Mouse (Mus musculus) heart, embryonic 15.5 days (tissue): ENCODE results near the gene Lrrc20. TPM values are rescaled to one million over a fixed set of nuclear protein-coding genes. Genes with fewer than 3 reads are reported as not detected.
"Not testable (repeated sequence)": the region's sequence is repeated elsewhere in the genome, so short reads cannot be mapped to it uniquely, and the experiment has no call there.

ENCODE experiments used
- ATAC-seq: fragments of 200-750 bp; cut with Nextera tagmentation; replicated peaks from 2 replicates; pipeline ENCODE4 v1.8.0; 2017; ENCODE audit warnings: low read depth, moderate TSS enrichment; ENCODE audit not compliant: insufficient number of reproducible peaks, insufficient read depth, low FRiP score
- H3K27ac ChIP-seq: fragments of 300-500 bp; sonication (generic); 2 replicates; pipeline ENCODE4 v1.5.1; 2015; ENCODE audit warnings: mild to moderate bottlenecking, inconsistent platforms
- H3K27me3 ChIP-seq: fragments of 300-500 bp; sonication (generic); 2 replicates; pipeline ENCODE4 v1.6.1; 2015; ENCODE audit warnings: inconsistent platforms
- H3K36me3 ChIP-seq: fragments of 300-500 bp; sonication (generic); 2 replicates; pipeline ENCODE4 v1.6.1; 2015; ENCODE audit warnings: mild to moderate bottlenecking, inconsistent platforms
- H3K4me1 ChIP-seq: fragments of 300-500 bp; sonication (generic); replicated peaks from 2 replicates; pipeline ENCODE4 v1.6.1; 2015; ENCODE audit warnings: inconsistent platforms
- H3K4me2 ChIP-seq: fragments of 300-500 bp; sonication (generic); 2 replicates; pipeline ENCODE4 v1.6.1; 2015; ENCODE audit warnings: inconsistent platforms, mild to moderate bottlenecking, moderate library complexity
- H3K4me3 ChIP-seq: fragments of 300-500 bp; sonication (generic); 2 replicates; pipeline ENCODE4 v1.5.1; 2015; ENCODE audit warnings: mild to moderate bottlenecking, inconsistent platforms
- H3K9ac ChIP-seq: fragments of 300-500 bp; sonication (generic); 2 replicates; pipeline ENCODE4 v1.6.1; 2015; ENCODE audit warnings: mild to moderate bottlenecking, inconsistent platforms
- H3K9me3 ChIP-seq: fragments of 300-500 bp; sonication (generic); replicated peaks from 2 replicates; pipeline ENCODE4 v1.6.1; 2016; ENCODE audit warnings: inconsistent platforms
- WGBS: fragments of 180-500 bp; shearing (Covaris S2); methylation state at CpG from one replicate; pipeline ENCODE4 v1.1.7; 2015; ENCODE audit warnings: mixed read lengths; 5-methylcytosine and 5-hydroxymethylcytosine counted together
- polyA plus RNA-seq: library from polyadenylated mRNA; unstranded; fragments of >200 nt; fragmentation: Nextera tagmentation; extraction: Ambion mirVana; gene quantifications from 2 replicates; pipeline ENCODE4 v1.2.1, GENCODE M21; 2015

Gene Lrrc20
- polyA plus RNA-seq, 1 experiment from 2014 or later: 10.4 TPM

- WGBS: 72% methylated on average over 9 of the region's 9 CpGs
- ATAC-seq: no peak
- Histone ChIP-seq H3K9me3 (no peaks in the 10 kb centered on the region), H3K27me3 (peaks cover 40% of the 10 kb centered on the region), H3K4me2 (no peak overlapping the region), H3K4me1 (peaks cover 6% of the 10 kb centered on the region), H3K4me3 (no peak overlapping the region), H3K9ac (no peak overlapping the region), H3K27ac (no peak overlapping the region), H3K36me3 (no peaks in the 10 kb centered on the region)
Measured at GRCm38 (mm10) chr10:61599556-61600114, 124.0 kb downstream of the Lrrc20 start.

DNA sequence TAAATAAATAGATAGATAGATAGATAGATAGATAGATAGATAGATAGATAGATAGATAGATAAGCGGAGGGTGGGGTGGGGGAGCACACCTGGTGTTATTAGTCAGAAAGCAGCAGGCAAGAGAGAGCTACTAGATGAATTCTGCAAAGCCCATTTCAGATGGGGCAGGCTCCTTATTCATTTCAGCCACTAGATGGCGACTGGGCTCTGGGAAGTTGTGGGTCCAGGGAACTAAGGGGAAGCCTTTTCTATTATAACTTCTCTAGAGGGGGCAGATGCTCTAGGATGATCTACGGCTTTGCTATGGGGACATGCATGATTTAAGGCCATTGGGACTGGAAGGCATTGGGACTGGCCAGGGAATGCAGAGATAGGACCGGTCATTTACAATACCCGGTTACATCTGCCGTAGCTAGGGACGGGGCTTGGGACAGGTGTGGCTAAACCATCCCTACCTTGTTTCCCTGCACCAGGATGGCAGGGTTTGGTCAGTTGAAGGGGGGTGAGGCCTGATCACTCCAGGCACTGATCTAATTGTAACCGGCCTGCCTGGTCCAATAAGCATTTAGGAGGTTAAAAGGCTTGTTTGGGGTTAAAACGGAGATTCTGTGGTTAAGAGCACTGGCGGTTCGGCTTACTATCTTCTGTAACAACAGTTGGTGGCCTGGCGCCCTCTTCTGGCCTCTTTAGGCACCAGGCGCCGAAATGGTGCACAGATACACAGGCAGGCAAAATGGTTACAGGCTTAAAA, 126.9 kb downstream of the Lrrc20 start:
- 10% methylated on average over 14 of the region's 14 CpGs for WGBS
- peaks cover 17% of the 10 kb centered on the region for H3K27me3 ChIP-seq
- no peak for ATAC-seq
- no peak overlapping the region for H3K4me3 ChIP-seq
- no peak overlapping the region for H3K27ac ChIP-seq
- H3K36me3 ChIP-seq: no peaks in the 10 kb centered on the region
- H3K9ac ChIP-seq: no peak overlapping the region
- H3K4me1 ChIP-seq: no peaks in the 10 kb centered on the region
- no peaks in the 10 kb centered on the region for H3K9me3 ChIP-seq
- peak overlapping the region; percentile 21 for H3K4me2 ChIP-seq

DNA sequence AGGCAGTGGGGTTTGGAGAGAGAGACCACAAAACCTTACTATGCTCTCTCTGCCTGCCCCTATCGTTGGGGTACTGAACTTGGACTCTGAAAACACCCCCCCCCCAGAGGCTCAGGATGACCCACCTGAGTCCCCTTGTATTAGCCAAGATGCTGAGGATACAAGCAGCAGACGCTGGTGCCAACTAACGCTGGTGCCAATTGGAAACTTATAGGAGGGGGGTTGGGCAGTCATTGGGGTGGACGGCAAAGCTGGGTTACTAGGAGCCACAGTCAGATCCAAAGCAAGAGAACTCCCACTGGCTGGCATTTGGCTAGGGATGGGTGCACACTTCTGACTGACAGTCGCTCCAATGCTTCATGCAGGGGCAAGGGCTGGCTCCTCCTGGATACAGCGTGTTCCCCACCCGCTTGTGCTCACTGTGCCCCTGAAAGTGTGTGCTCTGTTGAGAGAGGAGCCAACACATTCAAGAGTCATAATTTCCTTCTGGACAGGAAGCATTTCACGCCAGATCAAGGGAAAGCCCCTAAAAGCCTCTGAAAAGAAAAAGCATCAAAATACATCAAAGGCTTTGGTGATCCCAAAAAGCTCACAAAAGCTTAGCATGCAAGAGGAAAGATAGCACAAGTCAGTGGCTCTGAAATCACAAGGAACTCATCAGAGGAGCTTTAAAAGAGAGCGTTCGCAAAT, 128.9 kb downstream of the Lrrc20 start:
- 67% methylated on average over 10 of the region's 10 CpGs for WGBS
- no peak for ATAC-seq
- no peak overlapping the region for H3K4me3 ChIP-seq

DNA sequence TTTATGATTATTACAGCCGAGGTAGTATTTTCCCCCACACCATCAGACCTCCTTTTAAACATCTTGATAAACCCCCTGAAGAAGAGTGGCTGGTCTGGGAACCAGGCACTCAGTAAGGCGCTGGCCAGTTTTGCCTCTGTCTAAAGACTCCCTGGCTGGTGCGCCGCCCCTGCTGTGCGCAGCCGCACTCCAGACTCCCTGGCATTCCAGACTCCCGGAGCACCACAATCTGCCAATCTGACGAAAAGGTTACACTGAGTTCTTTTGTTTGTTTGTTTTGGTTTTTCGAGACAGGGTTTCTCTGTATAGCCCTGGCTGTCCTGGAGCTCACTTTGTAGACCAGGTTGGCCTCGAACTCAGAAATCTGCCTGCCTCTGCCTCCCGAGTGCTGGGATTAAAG, 129.8 kb downstream of the Lrrc20 start:
- H3K4me1 ChIP-seq, ATAC-seq, H3K36me3 ChIP-seq, H3K27me3 ChIP-seq, H3K9me3 ChIP-seq, H3K4me2 ChIP-seq, H3K27ac ChIP-seq, H3K4me3 ChIP-seq, H3K9ac ChIP-seq: not testable (repeated sequence)
- WGBS: 54% methylated on average over 11 of the region's 11 CpGs

More for the DNA sequence above, 128.9 kb downstream of the Lrrc20 start:
- Histone ChIP-seq H3K4me2 (no peak overlapping the region), H3K4me1 (no peaks in the 10 kb centered on the region), H3K36me3 (no peaks in the 10 kb centered on the region), H3K27me3 (peaks cover 3% of the 10 kb centered on the region; the same call in 1 of the 2 replicates), H3K9me3 (no peaks in the 10 kb centered on the region), H3K9ac (no peak overlapping the region), H3K27ac (no peak overlapping the region)

GRCm38 (mm10) chr10:61605851-61606250, 130.2 kb downstream of the Lrrc20 start:
- no peaks in the 10 kb centered on the region for H3K36me3 ChIP-seq
- H3K4me2 ChIP-seq: no peak overlapping the region
- H3K27me3 ChIP-seq: peaks cover 3% of the 10 kb centered on the region; the same call in 1 of the 2 replicates
- WGBS: 10% methylated on average over 8 of the region's 8 CpGs
- no peak overlapping the region for H3K4me3 ChIP-seq
- H3K9me3 ChIP-seq: no peaks in the 10 kb centered on the region
- ATAC-seq: no peak
- no peak overlapping the region for H3K27ac ChIP-seq
- no peak overlapping the region for H3K9ac ChIP-seq
- no peaks in the 10 kb centered on the region for H3K4me1 ChIP-seq

GRCm38 (mm10) chr10:61608233-61608632, 132.6 kb downstream of the Lrrc20 start:
- no peak overlapping the region for H3K27ac ChIP-seq

DNA sequence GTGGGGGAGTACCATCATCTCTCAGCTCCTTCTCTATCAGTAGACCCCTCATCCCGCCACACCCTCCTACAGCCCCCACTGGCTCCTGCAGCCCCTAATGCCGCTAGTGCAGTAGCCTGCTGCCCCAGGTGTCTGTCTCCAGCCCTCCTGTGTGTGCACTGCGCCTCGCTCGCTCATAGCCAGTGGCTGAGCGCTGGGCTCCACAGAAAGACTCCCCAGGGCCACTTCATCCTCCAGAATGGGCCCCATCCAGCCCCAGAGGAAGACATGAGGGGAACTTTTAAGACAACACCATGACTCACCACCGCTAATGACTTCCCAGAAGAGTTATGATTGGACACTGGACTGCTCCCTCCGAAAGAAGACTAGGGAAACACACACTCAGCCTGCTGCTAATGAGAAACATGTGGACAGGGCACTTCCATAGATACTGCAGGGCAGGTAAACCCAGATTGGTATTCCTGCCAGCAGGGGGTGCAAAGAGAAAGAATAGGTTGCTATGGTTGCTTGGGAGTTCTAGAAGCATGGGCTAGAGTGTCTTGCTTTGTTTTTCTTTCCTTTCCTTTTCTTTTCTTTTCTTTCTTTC, 135.1 kb downstream of the Lrrc20 start:
- 65% methylated on average over 8 of the region's 8 CpGs for WGBS
- no peak overlapping the region for H3K27ac ChIP-seq
- H3K4me2 ChIP-seq: no peak overlapping the region
- ATAC-seq: no peak
- H3K36me3 ChIP-seq: no peaks in the 10 kb centered on the region
- no peak overlapping the region for H3K4me3 ChIP-seq
- H3K4me1 ChIP-seq: no peaks in the 10 kb centered on the region
- H3K27me3 ChIP-seq: no peaks in the 10 kb centered on the region
- no peaks in the 10 kb centered on the region for H3K9me3 ChIP-seq
- no peak overlapping the region for H3K9ac ChIP-seq

More at GRCm38 (mm10) chr10:61608233-61608632, 132.6 kb downstream of the Lrrc20 start:
- no peaks in the 10 kb centered on the region for H3K36me3 ChIP-seq
- H3K4me3 ChIP-seq: no peak overlapping the region
- peaks cover 3% of the 10 kb centered on the region; the same call in 1 of the 2 replicates for H3K27me3 ChIP-seq
- H3K4me1 ChIP-seq: no peaks in the 10 kb centered on the region
- no peak for ATAC-seq
- H3K9ac ChIP-seq: no peak overlapping the region
- H3K4me2 ChIP-seq: no peak overlapping the region
- no peaks in the 10 kb centered on the region for H3K9me3 ChIP-seq

DNA sequence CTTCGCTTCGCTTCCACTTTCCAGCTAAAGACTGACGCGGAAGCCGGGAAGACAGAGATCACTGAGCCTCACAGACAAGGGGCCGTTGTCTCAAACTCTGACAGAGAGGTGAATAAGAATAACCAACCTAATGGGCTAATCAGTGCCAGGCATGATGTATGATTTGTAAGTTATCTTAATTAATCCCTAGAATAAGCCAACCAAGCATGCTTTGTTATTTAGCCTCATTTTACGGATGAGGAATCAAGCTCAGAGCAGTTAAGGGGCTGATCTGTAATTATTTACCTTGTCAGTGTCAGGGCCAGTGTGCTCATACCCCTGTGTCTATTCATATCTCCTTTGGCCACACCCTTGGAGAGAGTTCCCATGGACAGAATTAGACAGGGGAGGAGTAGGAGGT, 138.7 kb downstream of the Lrrc20 start:
- Histone ChIP-seq H3K27me3 (no peaks in the 10 kb centered on the region), H3K27ac (no peak overlapping the region), H3K4me1 (no peaks in the 10 kb centered on the region), H3K9ac (no peak overlapping the region), H3K4me2 (no peak overlapping the region), H3K36me3 (no peaks in the 10 kb centered on the region), H3K9me3 (no peaks in the 10 kb centered on the region), H3K4me3 (no peak overlapping the region)
- 87% methylated on average over 7 of the region's 7 CpGs for WGBS
- ATAC-seq: no peak

DNA sequence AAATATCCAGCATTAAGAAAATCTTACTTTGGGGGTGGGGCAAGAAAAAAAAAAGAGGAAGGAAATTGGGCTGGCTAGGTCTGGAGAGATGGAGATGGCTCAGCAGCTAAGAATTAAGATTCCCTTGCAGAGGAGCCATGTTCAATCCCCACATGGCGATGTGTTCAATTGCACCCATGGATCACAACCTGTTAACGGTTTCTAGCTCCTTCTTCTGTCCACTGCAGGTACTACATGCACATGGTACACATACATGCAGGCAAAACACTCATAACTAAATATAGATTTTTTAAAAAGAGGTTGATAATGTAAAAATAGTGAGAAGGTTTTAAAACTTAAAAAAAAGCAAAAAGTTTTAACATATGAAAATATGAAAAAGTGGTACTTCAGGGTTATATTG, 142.9 kb downstream of the Lrrc20 start:
- 65% methylated on average over 2 of the region's 2 CpGs for WGBS
- Histone ChIP-seq H3K4me3 (no peak overlapping the region), H3K4me2 (no peak overlapping the region), H3K9me3 (no peaks in the 10 kb centered on the region), H3K9ac (no peak overlapping the region), H3K27ac (no peak overlapping the region), H3K4me1 (no peaks in the 10 kb centered on the region), H3K36me3 (no peaks in the 10 kb centered on the region), H3K27me3 (peaks cover 3% of the 10 kb centered on the region; the same call in 1 of the 2 replicates)
- no peak for ATAC-seq

GRCm38 (mm10) chr10:61621681-61622080, 146.1 kb downstream of the Lrrc20 start:
- H3K4me1 ChIP-seq: peaks cover 17% of the 10 kb centered on the region
- WGBS: 62% methylated on average over 9 of the region's 9 CpGs
- no peak overlapping the region for H3K9ac ChIP-seq
- H3K27ac ChIP-seq: no peak overlapping the region
- no peak for ATAC-seq
- no peaks in the 10 kb centered on the region for H3K9me3 ChIP-seq
- peaks cover 19% of the 10 kb centered on the region for H3K27me3 ChIP-seq
- no peak overlapping the region for H3K4me3 ChIP-seq
- no peaks in the 10 kb centered on the region for H3K36me3 ChIP-seq
- H3K4me2 ChIP-seq: no peak overlapping the region

- 66% methylated on average over 3 of the region's 3 CpGs for WGBS
- not testable (repeated sequence) for H3K27ac ChIP-seq, H3K4me3 ChIP-seq, H3K36me3 ChIP-seq, H3K9ac ChIP-seq, ATAC-seq, H3K4me2 ChIP-seq, H3K9me3 ChIP-seq
- Histone ChIP-seq H3K4me1 (peaks cover 33% of the 10 kb centered on the region), H3K27me3 (peaks cover 19% of the 10 kb centered on the region)
Measured at GRCm38 (mm10) chr10:61623874-61624273, 148.3 kb downstream of the Lrrc20 start.
